Mouse (Mus musculus): ENCODE results near the gene Dok5. TPM values are rescaled to one million over a fixed set of nuclear protein-coding genes. Genes with fewer than 3 reads are reported as not detected.

Gene Dok5
- total and polyA plus RNA-seq, 3 experiments = not detected

GRCm38 (mm10) chr2:170730136-170730535, 1.5 kb upstream of the Dok5 start:
- Histone ChIP-seq H3K9ac (ENCODE audit: control insufficient read depth, low read depth, low read length, poor library complexity, severe bottlenecking) (no peak overlapping the region), H3K79me2 (ENCODE audit: control insufficient read depth, insufficient read depth, low read length, poor library complexity) (no peaks in the 10 kb centered on the region), H3K9me3 (replicated peaks; ENCODE audit: insufficient read depth, low read length) (no peaks in the 10 kb centered on the region), H3K4me1 (ENCODE audit: control insufficient read depth in 1 of 2, insufficient read depth in 2 of 2, low read length in 2 of 2) (no peaks in the 10 kb centered on the region), H3K27ac (ENCODE audit: control insufficient read depth, low read depth, low read length) (no peak overlapping the region), H3K36me3 (ENCODE audit: control insufficient read depth in 1 of 2, insufficient read depth in 2 of 2, low read length in 2 of 2) (no peaks in the 10 kb centered on the region), H3K27me3 (ENCODE audit: control insufficient read depth in 1 of 2, insufficient read depth in 2 of 2, low read length in 2 of 2) (no peaks in the 10 kb centered on the region), H3K4me3 (ENCODE audit: control insufficient read depth in 1 of 2, insufficient read depth in 1 of 2, low read depth in 2 of 2, low read length in 2 of 2) (no peak overlapping the region)
- no peak for DNase-seq (ENCODE audit: low read depth, low spot score)
- TF ChIP-seq MAX (IDR thresholded peaks at IDR 0.05; ENCODE audit: low read length) (no peak), MYC (IDR thresholded peaks at IDR 0.05; ENCODE audit: low read depth, low read length) (no peak), CHD1 (IDR thresholded peaks at IDR 0.05; ENCODE audit: low read depth, low read length) (no peak), USF2 (IDR thresholded peaks at IDR 0.05; ENCODE audit: borderline replicate concordance in 1 of 2, insufficient read depth in 1 of 2, low read depth in 1 of 2, low read length in 2 of 2) (no peak), SMC3 (IDR thresholded peaks at IDR 0.05; ENCODE audit: low read depth, low read length) (no peak), EP300 (IDR thresholded peaks at IDR 0.05; ENCODE audit: low read depth in 1 of 2, low read length in 2 of 2) (no peak), MAZ (IDR thresholded peaks at IDR 0.05; ENCODE audit: low read depth, low read length) (no peak), CHD2 (IDR thresholded peaks at IDR 0.05; ENCODE audit: low read length) (no peak), ZC3H11A (IDR thresholded peaks at IDR 0.05; ENCODE audit: low read depth, low read length) (no peak), NRF1 (IDR thresholded peaks at IDR 0.05; ENCODE audit: insufficient read depth, low read depth, low read length, poor library complexity, severe bottlenecking) (no peak), UBTF (IDR thresholded peaks at IDR 0.05; ENCODE audit: borderline replicate concordance, insufficient read depth, low read depth, low read length) (no peak), CTCF (IDR thresholded peaks at IDR 0.05 in 2 of 3, conservative IDR thresholded peaks at IDR 0.05 in 1 of 3; ENCODE audit: control insufficient read depth in 1 of 3, insufficient read depth in 1 of 3, low read depth in 2 of 3, low read length in 3 of 3, poor library complexity in 1 of 3, severe bottlenecking in 1 of 3) (no peak), HCFC1 (IDR thresholded peaks at IDR 0.05; ENCODE audit: low read depth, low read length) (no peak), GABPA (IDR thresholded peaks at IDR 0.05; ENCODE audit: low read depth, low read length) (no peak), POLR2A (IDR thresholded peaks at IDR 0.05; ENCODE audit: control insufficient read depth in 1 of 2, insufficient read depth in 1 of 2, low read depth in 1 of 2, low read length in 2 of 2, poor library complexity in 1 of 2) (no peak), RAD21 (IDR thresholded peaks at IDR 0.05; ENCODE audit: low read depth, low read length) (no peak), GATA1 (IDR thresholded peaks at IDR 0.05; ENCODE audit: low read depth, low read length) (no peak)

DNA sequence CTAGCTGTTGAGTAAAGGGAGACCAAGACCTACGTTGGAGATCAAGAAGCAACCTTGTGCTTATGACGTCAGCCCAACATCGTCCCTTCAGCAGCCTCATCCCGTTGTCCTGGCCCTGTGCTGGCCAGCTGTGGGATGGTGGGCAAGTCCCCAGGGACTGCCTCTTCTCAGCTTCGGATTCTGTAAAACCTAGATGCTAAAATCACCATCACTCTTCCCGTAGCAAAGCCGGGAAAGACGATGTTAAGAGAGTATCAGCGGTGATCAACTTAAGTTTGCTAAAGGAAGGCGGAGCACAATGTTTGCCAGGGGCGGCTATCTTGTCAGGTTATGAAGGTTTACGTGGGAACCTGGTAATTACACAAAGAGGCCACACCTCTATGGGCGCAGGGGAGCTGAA, 826 bp upstream of the Dok5 start:
- TF ChIP-seq USF2 (IDR thresholded peaks at IDR 0.05; ENCODE audit: borderline replicate concordance in 1 of 2, insufficient read depth in 1 of 2, low read depth in 1 of 2, low read length in 2 of 2) (no peak), UBTF (IDR thresholded peaks at IDR 0.05; ENCODE audit: borderline replicate concordance, insufficient read depth, low read depth, low read length) (no peak), POLR2A (IDR thresholded peaks at IDR 0.05; ENCODE audit: control insufficient read depth in 1 of 2, insufficient read depth in 1 of 2, low read depth in 1 of 2, low read length in 2 of 2, poor library complexity in 1 of 2) (no peak), TAL1 (IDR thresholded peaks at IDR 0.05; ENCODE audit: low read length) (no peak), POLR2AphosphoS5 (IDR thresholded peaks at IDR 0.05; ENCODE audit: borderline replicate concordance, low read depth, low read length) (no peak)
- Histone ChIP-seq H3K9me3 (replicated peaks; ENCODE audit: insufficient read depth, low read length) (no peaks in the 10 kb centered on the region), H3K27ac (ENCODE audit: control insufficient read depth, low read depth, low read length) (no peak overlapping the region)

More for the DNA sequence above, 826 bp upstream of the Dok5 start:
- Histone ChIP-seq H3K4me1 (ENCODE audit: control insufficient read depth in 1 of 2, insufficient read depth in 2 of 2, low read length in 2 of 2) (no peaks in the 10 kb centered on the region), H3K79me2 (ENCODE audit: control insufficient read depth, insufficient read depth, low read length, poor library complexity) (no peaks in the 10 kb centered on the region), H3K27me3 (ENCODE audit: control insufficient read depth in 1 of 2, insufficient read depth in 2 of 2, low read length in 2 of 2) (no peaks in the 10 kb centered on the region), H3K36me3 (ENCODE audit: control insufficient read depth in 1 of 2, insufficient read depth in 2 of 2, low read length in 2 of 2) (no peaks in the 10 kb centered on the region), H3K9ac (ENCODE audit: control insufficient read depth, low read depth, low read length, poor library complexity, severe bottlenecking) (no peak overlapping the region), H3K4me3 (ENCODE audit: control insufficient read depth in 1 of 2, insufficient read depth in 1 of 2, low read depth in 2 of 2, low read length in 2 of 2) (no peak overlapping the region)
- no peak for DNase-seq (ENCODE audit: low read depth, low spot score)
